ENCODE assay signal across 8 mouse cellular contexts in the genomic region with DNA sequence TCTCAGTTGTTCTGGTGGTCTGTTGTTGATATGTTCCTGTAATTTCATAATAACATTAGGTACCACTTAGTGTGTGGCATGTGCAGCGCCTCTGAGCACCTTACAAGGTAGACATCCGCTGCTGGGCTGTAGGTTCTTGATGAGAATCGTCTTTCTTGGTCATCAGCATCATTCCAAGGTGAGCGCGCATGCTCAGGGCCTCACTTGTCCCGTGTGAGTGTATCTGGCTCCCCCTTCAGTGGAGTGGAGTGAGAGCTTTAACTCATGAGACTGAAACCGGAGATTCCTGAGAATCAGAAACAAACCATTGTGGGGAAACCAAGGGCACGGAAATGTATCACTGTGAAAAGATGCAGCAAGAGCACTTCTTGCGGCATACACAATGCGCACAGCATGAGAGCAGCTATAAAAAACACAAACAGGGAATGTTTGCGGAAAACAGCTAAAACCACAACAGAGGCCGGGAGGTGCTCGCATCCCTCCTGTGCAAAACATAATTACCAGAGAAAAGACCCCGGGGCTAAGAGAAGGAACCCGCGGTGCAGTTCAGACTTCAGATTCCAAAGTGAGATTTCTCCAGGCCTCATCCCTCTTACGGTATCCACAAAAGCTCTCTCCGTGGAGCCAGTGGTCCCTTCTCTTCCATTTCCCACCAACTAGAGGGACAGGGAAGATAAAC. TPM values are rescaled to one million over a fixed set of nuclear protein-coding genes. Genes with fewer than 3 reads are reported as not detected.
DNase-seq lines count a peak whose midpoint lies in the region; ATAC-seq and TF ChIP-seq lines count a peak whose summit lies in the region.

No protein-coding gene starts in this region.

- peak overlapping the region; percentile 44 for H3K27ac ChIP-seq in embryonic facial prominence, embryonic 13.5 days
- H3K27ac ChIP-seq in hindbrain, postnatal 0 days: no peak overlapping the region
- H3K27ac ChIP-seq in limb, embryonic 11.5 days (replicated peaks; ENCODE audit: low read depth, low read length): no peak overlapping the region
- H3K27ac ChIP-seq in stomach, embryonic 14.5 days (ENCODE audit: low read length): no peak overlapping the region

- peaks cover 10% of the 10 kb centered on the region for H3K4me1 ChIP-seq in embryonic facial prominence, embryonic 13.5 days
- H3K4me1 ChIP-seq in hindbrain, postnatal 0 days (ENCODE audit: insufficient read depth, low read length): no peaks in the 10 kb centered on the region; the same call in 1 of the 2 replicates
- no peaks in the 10 kb centered on the region for H3K4me1 ChIP-seq in limb, embryonic 11.5 days (ENCODE audit: control insufficient read depth, insufficient read depth, low read length)
- no peaks in the 10 kb centered on the region for H3K4me1 ChIP-seq in stomach, embryonic 14.5 days (ENCODE audit: control insufficient read depth, insufficient read depth, low read length)

- H3K36me3 ChIP-seq in embryonic facial prominence, embryonic 13.5 days: no peaks in the 10 kb centered on the region
- H3K36me3 ChIP-seq in hindbrain, postnatal 0 days (ENCODE audit: insufficient read depth, low read length): no peaks in the 10 kb centered on the region
- H3K36me3 ChIP-seq in limb, embryonic 11.5 days (ENCODE audit: control insufficient read depth, insufficient read depth, low read length): no peaks in the 10 kb centered on the region
- no peaks in the 10 kb centered on the region for H3K36me3 ChIP-seq in stomach, embryonic 14.5 days (ENCODE audit: control insufficient read depth, insufficient read depth, low read length)

- peak; percentile 62 for TF ChIP-seq CTCF in hindbrain, postnatal 0 days (IDR thresholded peaks at IDR 0.05; ENCODE audit: low read depth)

- peak overlapping the region; percentile 49; the same call in 1 of the 2 replicates for H3K9ac ChIP-seq in embryonic facial prominence, embryonic 13.5 days
- 0 out of 2 replicates have a peak overlapping the region, but pooled peaks have one; percentile 22 for H3K9ac ChIP-seq in hindbrain, postnatal 0 days (replicated peaks; ENCODE audit: low read length)
- peak overlapping the region; percentile 34; the same call in 1 of the 2 replicates for H3K9ac ChIP-seq in limb, embryonic 11.5 days (ENCODE audit: low read length)
- H3K9ac ChIP-seq in stomach, embryonic 14.5 days (replicated peaks; ENCODE audit: low read depth, low read length): no peak overlapping the region

- H3K4me2 ChIP-seq in embryonic facial prominence, embryonic 13.5 days: peak overlapping the region; percentile 56
- H3K4me2 ChIP-seq in hindbrain, postnatal 0 days (ENCODE audit: low read depth, low read length): peak overlapping the region; percentile 44
- H3K4me2 ChIP-seq in limb, embryonic 11.5 days (ENCODE audit: low read depth, severe bottlenecking): peak overlapping the region; percentile 36; the same call in 1 of the 2 replicates
- peak overlapping the region; percentile 13; the same call in 1 of the 2 replicates for H3K4me2 ChIP-seq in stomach, embryonic 14.5 days (replicated peaks; ENCODE audit: low read depth, low read length)

- no peak for DNase-seq in frontal cortex, postnatal 25 days (ENCODE audit: low spot score in 2 of 2)
- DNase-seq in Muller cell, postnatal 12 days (ENCODE audit: inconsistent ontology term): peak; percentile 22
- DNase-seq in hindbrain, postnatal 0 days (ENCODE audit: low spot score): peak; percentile 68
- DNase-seq in limb, embryonic 11.5 days (ENCODE audit: low spot score): peak; percentile 47
- no peak for DNase-seq in B cell, adult 2 months

- peak; percentile 86 for ATAC-seq in frontal cortex, adult (ENCODE audit: low TSS enrichment)
- 0 out of 2 replicates have a peak, but pooled peaks have one; percentile 48 for ATAC-seq in embryonic facial prominence, embryonic 13.5 days (ENCODE audit: insufficient number of reproducible peaks, insufficient read depth, low FRiP score, low TSS enrichment, low read depth)
- peak; percentile 62; the same call in 1 of the 2 replicates for ATAC-seq in hindbrain, postnatal 0 days
- ATAC-seq in limb, embryonic 11.5 days (ENCODE audit: insufficient number of reproducible peaks, low FRiP score, low TSS enrichment, low read depth): no peak; the same call in 1 of the 2 replicates
- no peak for ATAC-seq in stomach, embryonic 14.5 days (ENCODE audit: insufficient number of reproducible peaks, insufficient read depth, low FRiP score, low read depth)

- H3K9me3 ChIP-seq in embryonic facial prominence, embryonic 13.5 days: no peaks in the 10 kb centered on the region
- H3K9me3 ChIP-seq in hindbrain, postnatal 0 days (ENCODE audit: low read length): no peaks in the 10 kb centered on the region
- no peaks in the 10 kb centered on the region for H3K9me3 ChIP-seq in limb, embryonic 11.5 days (ENCODE audit: control insufficient read depth, low read length)
- H3K9me3 ChIP-seq in stomach, embryonic 14.5 days (ENCODE audit: control insufficient read depth, low read depth, low read length): no peaks in the 10 kb centered on the region

- WGBS in embryonic facial prominence, embryonic 13.5 days: 7% methylated on average over 18 of the region's 18 CpGs
- 19% methylated on average over 18 of the region's 18 CpGs for WGBS in hindbrain, postnatal 0 days
- whole genome bisulfite sequencing in limb, embryonic 11.5 days: 26% methylated on average over 18 of the region's 18 CpGs
- WGBS in stomach, embryonic 14.5 days: 36% methylated on average over 18 of the region's 18 CpGs

- H3K4me3 ChIP-seq in embryonic facial prominence, embryonic 13.5 days: peak overlapping the region; percentile 23
- no peak overlapping the region for H3K4me3 ChIP-seq in hindbrain, postnatal 0 days (ENCODE audit: low read length)
- no peak overlapping the region for H3K4me3 ChIP-seq in limb, embryonic 11.5 days (ENCODE audit: low read depth, low read length)
- H3K4me3 ChIP-seq in stomach, embryonic 14.5 days (ENCODE audit: low read depth, low read length): no peak overlapping the region

- H3K27me3 ChIP-seq in embryonic facial prominence, embryonic 13.5 days: no peaks in the 10 kb centered on the region
- no peaks in the 10 kb centered on the region for H3K27me3 ChIP-seq in hindbrain, postnatal 0 days (ENCODE audit: insufficient read depth, low read length)
- H3K27me3 ChIP-seq in limb, embryonic 11.5 days (ENCODE audit: control insufficient read depth, insufficient read depth, low read length): no peaks in the 10 kb centered on the region
- H3K27me3 ChIP-seq in stomach, embryonic 14.5 days (ENCODE audit: control insufficient read depth, insufficient read depth, low read length): no peaks in the 10 kb centered on the region

RNA-seq across cellular contexts. Expression of a gene that starts 27.2 kb away (rescaled TPM):
- polyA plus RNA-seq in embryonic facial prominence, embryonic 13.5 days (2015; fragmentation: Nextera tagmentation; extraction: Ambion mirVana): 58.0 and 61.0 TPM in 2 replicates
- 52.9 and 75.9 TPM in 2 replicates for total RNA-seq in hindbrain, postnatal 0 days (2014; rRNA removed)
- 50.7 and 58.9 TPM in 2 replicates for polyA plus RNA-seq in hindbrain, postnatal 0 days (2015; fragmentation: Nextera tagmentation; extraction: Ambion mirVana)
- polyA plus RNA-seq in limb, embryonic 11.5 days (2014; fragmentation: Nextera tagmentation; extraction: Ambion mirVana): 44.0 and 57.1 TPM in 2 replicates
- polyA plus RNA-seq in stomach, embryonic 14.5 days (2014; fragmentation: Nextera tagmentation; extraction: Ambion mirVana): 65.8 and 68.4 TPM in 2 replicates

Comparison
In these comparisons a context has a peak if more than half of its experiments do, and no peak if none do; other contexts are left out.
1. ATAC-seq: peak in frontal cortex, adult (single experiment), embryonic facial prominence, embryonic 13.5 days (single experiment) and hindbrain, postnatal 0 days (single experiment); none in limb, embryonic 11.5 days (single experiment) and stomach, embryonic 14.5 days (single experiment).
2. DNase-seq: peak in Muller cell, postnatal 12 days (single experiment), hindbrain, postnatal 0 days (single experiment) and limb, embryonic 11.5 days (single experiment); none in frontal cortex, postnatal 25 days (0 of 2) and B cell, adult 2 months (0 of 2).
3. Peak in every context shown above with its lines, with median percentiles within 50 percentile points of each other: H3K4me2 ChIP-seq.